Mouse (Mus musculus): ENCODE data around the gene Tpk1. TPM values are rescaled to one million over a fixed set of nuclear protein-coding genes. Genes with fewer than 3 reads are reported as not detected.

Gene Tpk1
- polyA plus RNA-seq, 1 experiment from 2014 or later = 7.4 TPM

DNA sequence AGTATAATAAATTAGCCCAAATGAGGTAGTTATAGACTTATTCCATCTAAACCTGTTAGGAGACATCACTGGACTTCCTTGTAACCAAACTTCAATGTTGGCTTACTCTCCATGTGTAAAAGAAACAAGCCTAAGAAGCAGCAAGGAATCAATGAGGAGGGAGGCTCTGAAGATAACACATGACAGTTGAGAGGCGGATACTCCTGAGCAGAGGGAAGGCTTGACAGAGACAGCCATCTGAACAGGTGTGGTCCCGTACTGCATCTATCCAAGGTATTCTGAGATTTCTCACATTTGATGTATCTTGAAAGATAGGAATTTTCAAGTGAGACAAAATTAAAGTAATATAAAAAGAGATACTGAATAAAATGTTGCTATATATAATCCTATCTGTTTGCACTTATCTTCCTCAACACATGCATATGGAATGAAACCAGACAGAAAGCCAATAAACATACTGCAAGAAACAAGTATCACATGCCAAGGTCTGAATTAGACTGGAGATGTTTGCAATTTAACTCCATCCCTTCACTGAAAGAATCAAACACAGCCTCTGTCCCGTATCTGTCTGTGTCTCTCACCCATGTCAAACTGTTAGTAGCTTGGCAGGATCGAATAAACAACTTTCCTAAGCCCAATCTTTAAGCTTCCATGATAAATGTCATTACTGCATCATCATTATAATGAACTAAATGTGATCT is 75.1 kb downstream of the Tpk1 start:
- WGBS (ENCODE audit: insufficient replicate concordance) = 77% methylated on average over 4 of the region's 4 CpGs
- no peaks in the 10 kb centered on the region for H3K36me3 ChIP-seq (replicated peaks; ENCODE audit: insufficient read depth, low read length)
- no peak for DNase-seq

DNA sequence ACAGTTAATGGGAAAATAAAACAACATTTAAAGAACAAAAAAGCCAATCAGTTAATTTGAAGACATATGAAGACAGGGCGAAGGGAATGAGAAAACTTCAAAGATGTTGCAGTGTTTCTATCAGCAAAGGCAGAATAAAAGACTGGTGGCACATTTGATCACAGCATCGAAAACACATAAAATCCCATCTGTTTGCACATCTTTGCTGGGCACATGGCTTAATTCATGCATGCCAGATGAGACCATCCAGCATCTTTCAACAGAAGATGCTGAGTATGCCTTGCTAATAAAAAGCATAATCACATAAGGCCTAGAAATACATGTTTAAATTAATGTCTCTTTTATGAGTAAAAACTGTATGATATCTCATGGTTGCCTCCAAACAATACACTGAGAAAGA is 80.8 kb downstream of the Tpk1 start:
- Histone ChIP-seq H3K9me3 (ENCODE audit: low read length) (no peaks in the 10 kb centered on the region), H3K4me3 (ENCODE audit: low read depth, low read length) (no peak overlapping the region), H3K27me3 (ENCODE audit: insufficient read depth, low read length) (no peaks in the 10 kb centered on the region), H3K36me3 (replicated peaks; ENCODE audit: insufficient read depth, low read length) (no peaks in the 10 kb centered on the region), H3K9ac (replicated peaks) (no peak overlapping the region), H3K4me2 (ENCODE audit: low read depth, low read length) (no peak overlapping the region), H3K4me1 (ENCODE audit: insufficient read depth) (no peaks in the 10 kb centered on the region), H3K27ac (ENCODE audit: low read depth) (no peak overlapping the region)
- no peak for DNase-seq
- no peak for ATAC-seq
- whole genome bisulfite sequencing (ENCODE audit: insufficient replicate concordance) = 80% methylated on average over 2 of the region's 2 CpGs
- TF ChIP-seq CTCF (IDR thresholded peaks at IDR 0.05; ENCODE audit: low read depth) = no peak
- TF ChIP-seq EP300 (IDR thresholded peaks at IDR 0.05; ENCODE audit: low read depth) = no peak

More for the DNA sequence above, 75.1 kb downstream of the Tpk1 start:
- Histone ChIP-seq H3K27me3 (ENCODE audit: insufficient read depth, low read length) (no peaks in the 10 kb centered on the region), H3K4me1 (ENCODE audit: insufficient read depth) (no peaks in the 10 kb centered on the region), H3K4me2 (ENCODE audit: low read depth, low read length) (no peak overlapping the region), H3K4me3 (ENCODE audit: low read depth, low read length) (no peak overlapping the region), H3K9me3 (ENCODE audit: low read length) (no peaks in the 10 kb centered on the region), H3K27ac (ENCODE audit: low read depth) (no peak overlapping the region), H3K9ac (replicated peaks) (no peak overlapping the region)
- no peak for TF ChIP-seq EP300 (IDR thresholded peaks at IDR 0.05; ENCODE audit: low read depth)
- no peak for TF ChIP-seq CTCF (IDR thresholded peaks at IDR 0.05; ENCODE audit: low read depth)
- no peak for ATAC-seq

DNA sequence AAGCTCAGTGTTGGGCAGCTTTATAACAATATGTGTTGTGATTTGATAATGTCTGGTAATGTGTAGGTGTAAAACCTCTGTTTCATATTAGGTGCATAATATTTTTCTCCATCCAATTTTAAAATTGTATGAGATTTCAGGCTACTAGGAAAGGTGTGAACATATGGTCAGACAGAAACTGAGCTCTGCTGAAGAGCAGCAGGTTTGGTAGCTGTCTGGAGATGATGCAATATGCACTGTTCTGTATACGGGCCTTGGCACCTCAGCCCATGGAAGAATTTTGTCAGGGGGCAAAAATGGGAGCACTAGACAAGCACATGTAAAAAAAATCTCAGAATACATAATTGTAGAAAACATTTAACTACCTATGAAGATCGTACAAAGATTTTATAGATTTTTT is 84.3 kb downstream of the Tpk1 start:
- H3K4me3 ChIP-seq (ENCODE audit: low read depth, low read length) = no peak overlapping the region
- DNase-seq (no peak), ATAC-seq (no peak)
- H3K9ac ChIP-seq (replicated peaks) = no peak overlapping the region
- H3K4me2 ChIP-seq (ENCODE audit: low read depth, low read length) = no peak overlapping the region
- no peak overlapping the region for H3K27ac ChIP-seq (ENCODE audit: low read depth)
- H3K27me3 ChIP-seq (ENCODE audit: insufficient read depth, low read length) = no peaks in the 10 kb centered on the region
- TF ChIP-seq EP300 (IDR thresholded peaks at IDR 0.05; ENCODE audit: low read depth) (no peak), CTCF (IDR thresholded peaks at IDR 0.05; ENCODE audit: low read depth) (no peak)
- no peaks in the 10 kb centered on the region for H3K4me1 ChIP-seq (ENCODE audit: insufficient read depth)
- WGBS (ENCODE audit: insufficient replicate concordance) = 77% methylated on average over 2 of the region's 2 CpGs
- no peaks in the 10 kb centered on the region for H3K9me3 ChIP-seq (ENCODE audit: low read length)
- H3K36me3 ChIP-seq (replicated peaks; ENCODE audit: insufficient read depth, low read length) = no peaks in the 10 kb centered on the region

DNA sequence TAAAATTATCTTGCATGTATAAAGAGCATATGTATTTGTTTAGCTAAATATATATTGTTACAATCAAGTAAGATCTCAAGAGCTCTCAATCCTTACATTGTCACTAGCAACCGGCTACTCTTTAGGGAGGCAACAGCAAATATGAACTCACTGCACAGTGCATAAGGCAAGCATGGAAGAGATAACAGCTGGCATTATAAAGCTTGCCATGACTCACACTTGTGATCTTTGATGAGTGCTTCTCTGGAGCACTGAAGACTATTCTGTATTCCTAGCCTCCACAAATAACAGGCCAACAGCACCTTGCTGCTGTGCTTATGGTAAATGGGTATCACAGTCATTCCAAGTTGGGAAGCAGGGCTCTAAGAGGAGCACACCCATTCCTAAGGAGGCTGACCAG is 98.2 kb downstream of the Tpk1 start:
- H3K27ac ChIP-seq (ENCODE audit: low read depth) = no peak overlapping the region
- WGBS (ENCODE audit: insufficient replicate concordance) = 84% methylated on average over 1 of the region's 1 CpGs
- no peak for DNase-seq

DNA sequence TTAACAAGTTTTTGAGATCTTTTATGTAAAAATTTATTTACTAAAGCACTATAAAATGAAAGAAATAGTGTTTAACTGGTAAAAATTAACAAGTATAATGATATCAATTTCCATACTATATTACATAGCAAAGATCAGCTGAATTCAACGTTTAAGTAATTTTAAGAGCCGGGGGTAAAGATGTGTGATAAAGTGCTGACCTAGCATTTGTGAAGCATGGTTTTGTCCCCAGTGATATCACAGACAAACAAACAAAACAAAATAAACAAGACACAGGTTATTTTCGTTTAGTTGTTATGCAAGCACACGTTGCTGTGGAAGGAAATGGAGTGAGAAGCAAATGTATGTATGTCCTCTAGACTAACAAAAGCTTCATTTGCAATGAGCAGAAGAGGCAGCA is 103.6 kb downstream of the Tpk1 start:
- no peak overlapping the region for H3K27ac ChIP-seq (ENCODE audit: low read depth)
- no peaks in the 10 kb centered on the region for H3K27me3 ChIP-seq (ENCODE audit: insufficient read depth, low read length)
- no peaks in the 10 kb centered on the region for H3K9me3 ChIP-seq (ENCODE audit: low read length)
- H3K4me1 ChIP-seq (ENCODE audit: insufficient read depth) = no peaks in the 10 kb centered on the region
- H3K4me3 ChIP-seq (ENCODE audit: low read depth, low read length) = no peak overlapping the region
- TF ChIP-seq EP300 (IDR thresholded peaks at IDR 0.05; ENCODE audit: low read depth) = no peak
- no peak for TF ChIP-seq CTCF (IDR thresholded peaks at IDR 0.05; ENCODE audit: low read depth)
- H3K36me3 ChIP-seq (replicated peaks; ENCODE audit: insufficient read depth, low read length) = no peaks in the 10 kb centered on the region
- no peak for DNase-seq
- 69% methylated on average over 4 of the region's 4 CpGs for WGBS (ENCODE audit: insufficient replicate concordance)
- no peak for ATAC-seq
- no peak overlapping the region for H3K4me2 ChIP-seq (ENCODE audit: low read depth, low read length)
- no peak overlapping the region for H3K9ac ChIP-seq (replicated peaks)

More for the DNA sequence above, 98.2 kb downstream of the Tpk1 start:
- no peak for TF ChIP-seq CTCF (IDR thresholded peaks at IDR 0.05; ENCODE audit: low read depth)
- no peak for TF ChIP-seq EP300 (IDR thresholded peaks at IDR 0.05; ENCODE audit: low read depth)
- Histone ChIP-seq H3K4me2 (ENCODE audit: low read depth, low read length) (no peak overlapping the region), H3K27me3 (ENCODE audit: insufficient read depth, low read length) (no peaks in the 10 kb centered on the region), H3K36me3 (replicated peaks; ENCODE audit: insufficient read depth, low read length) (no peaks in the 10 kb centered on the region), H3K4me3 (ENCODE audit: low read depth, low read length) (no peak overlapping the region), H3K9ac (replicated peaks) (no peak overlapping the region), H3K9me3 (ENCODE audit: low read length) (no peaks in the 10 kb centered on the region), H3K4me1 (ENCODE audit: insufficient read depth) (no peaks in the 10 kb centered on the region)
- ATAC-seq = no peak

DNA sequence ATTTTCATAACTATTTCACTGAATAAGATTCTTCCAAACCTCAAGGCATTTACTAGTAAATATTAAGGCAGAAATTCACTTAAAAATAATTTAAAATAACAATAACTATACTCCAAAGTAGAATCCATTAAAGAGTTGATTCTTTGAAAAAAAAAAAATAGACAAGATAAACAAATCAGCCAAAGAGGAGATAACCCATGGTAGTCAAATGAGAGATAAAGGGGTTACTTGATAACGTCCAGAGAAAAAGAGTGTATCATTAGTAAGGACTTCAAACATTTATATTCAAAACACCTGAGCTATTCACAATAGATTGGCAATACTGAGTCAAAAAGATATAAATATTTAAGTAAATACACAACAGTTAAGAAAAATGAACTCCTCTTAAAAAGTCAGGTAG is 114.7 kb downstream of the Tpk1 start:
- TF ChIP-seq CTCF (IDR thresholded peaks at IDR 0.05; ENCODE audit: low read depth) (no peak), EP300 (IDR thresholded peaks at IDR 0.05; ENCODE audit: low read depth) (no peak)
- no peak overlapping the region for H3K27ac ChIP-seq (ENCODE audit: low read depth)
- WGBS (ENCODE audit: insufficient replicate concordance) = 57% methylated on average over 1 of the region's 1 CpGs

More for the DNA sequence above, 114.7 kb downstream of the Tpk1 start:
- ATAC-seq (no peak), DNase-seq (no peak)
- no peak overlapping the region for H3K4me3 ChIP-seq (ENCODE audit: low read depth, low read length)
- H3K4me2 ChIP-seq (ENCODE audit: low read depth, low read length) = no peak overlapping the region
- no peaks in the 10 kb centered on the region for H3K36me3 ChIP-seq (replicated peaks; ENCODE audit: insufficient read depth, low read length)
- H3K4me1 ChIP-seq (ENCODE audit: insufficient read depth) = no peaks in the 10 kb centered on the region
- no peaks in the 10 kb centered on the region for H3K27me3 ChIP-seq (ENCODE audit: insufficient read depth, low read length)
- H3K9ac ChIP-seq (replicated peaks) = no peak overlapping the region
- H3K9me3 ChIP-seq (ENCODE audit: low read length) = no peaks in the 10 kb centered on the region
